Mouse (Mus musculus) c-Kit-positive CD71-positive TER-119-positive erythroid progenitor cells, embryonic 14.5 days (primary cell): Measurements from ENCODE around the gene Spns3.

Source experiments
- DNase-seq: peaks from one replicate; pipeline ENCODE4 v3.0.0-alpha.2; 2013; ENCODE audit warnings: low spot score

Spns3 gene

DNA sequence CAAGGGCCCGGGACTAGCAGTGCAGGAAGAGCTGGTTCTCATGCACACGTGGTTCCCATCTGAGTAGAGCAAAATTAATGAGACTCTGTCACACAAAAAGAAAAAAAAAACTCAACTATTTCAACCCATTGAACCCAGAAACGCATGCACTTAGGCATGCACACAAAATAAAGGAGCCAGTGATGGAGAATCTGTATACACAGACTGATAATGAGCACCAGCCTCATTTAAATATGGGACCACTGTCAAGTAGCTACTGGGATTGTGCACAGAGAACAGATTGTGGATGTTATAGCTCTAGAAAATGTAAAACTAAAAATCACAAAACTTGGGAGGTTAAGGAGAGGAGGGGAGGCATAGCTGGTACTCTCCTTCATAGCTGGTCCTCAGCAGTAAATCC, 35.3 kb downstream of the Spns3 start:
- no peak for DNase-seq

DNA sequence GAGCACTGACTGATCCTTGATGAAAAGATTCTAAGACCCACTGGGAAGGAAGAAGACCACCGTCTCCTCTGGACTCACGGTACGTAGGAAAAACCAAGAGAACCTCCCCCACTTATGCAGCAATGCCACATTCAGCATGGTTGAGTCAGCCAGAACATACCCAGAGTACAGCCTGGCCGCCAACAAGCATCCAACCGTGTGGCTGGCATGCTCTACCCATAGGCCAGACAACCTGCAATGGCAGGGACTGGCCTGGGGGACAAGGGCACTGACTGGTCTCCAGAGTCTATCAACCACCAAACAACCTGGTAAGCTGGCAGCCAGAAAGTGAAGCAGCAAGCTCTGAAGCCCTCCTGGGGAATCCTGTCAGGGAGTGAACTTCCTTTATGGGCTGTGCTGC, 41.7 kb downstream of the Spns3 start:
- no peak for DNase-seq

DNA sequence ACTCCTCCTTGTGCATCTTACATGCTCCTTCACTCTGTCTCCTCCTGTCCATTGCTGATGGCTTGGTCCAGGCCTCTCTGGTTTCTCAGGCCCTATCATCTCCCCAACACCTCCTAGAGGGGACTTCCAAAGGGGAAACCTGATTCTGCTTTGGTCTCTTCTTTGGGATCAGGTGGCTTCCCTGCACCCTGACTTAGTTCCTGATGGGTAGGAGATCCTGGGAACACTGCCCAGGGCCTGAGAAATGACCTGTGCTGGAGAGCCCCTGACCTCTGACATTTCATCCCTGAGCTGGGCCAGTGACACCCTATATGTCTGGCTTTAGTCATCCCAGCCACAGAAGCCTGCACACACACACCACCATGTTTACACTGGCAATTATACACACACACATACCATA, 42.7 kb downstream of the Spns3 start:
- no peak for DNase-seq

DNA sequence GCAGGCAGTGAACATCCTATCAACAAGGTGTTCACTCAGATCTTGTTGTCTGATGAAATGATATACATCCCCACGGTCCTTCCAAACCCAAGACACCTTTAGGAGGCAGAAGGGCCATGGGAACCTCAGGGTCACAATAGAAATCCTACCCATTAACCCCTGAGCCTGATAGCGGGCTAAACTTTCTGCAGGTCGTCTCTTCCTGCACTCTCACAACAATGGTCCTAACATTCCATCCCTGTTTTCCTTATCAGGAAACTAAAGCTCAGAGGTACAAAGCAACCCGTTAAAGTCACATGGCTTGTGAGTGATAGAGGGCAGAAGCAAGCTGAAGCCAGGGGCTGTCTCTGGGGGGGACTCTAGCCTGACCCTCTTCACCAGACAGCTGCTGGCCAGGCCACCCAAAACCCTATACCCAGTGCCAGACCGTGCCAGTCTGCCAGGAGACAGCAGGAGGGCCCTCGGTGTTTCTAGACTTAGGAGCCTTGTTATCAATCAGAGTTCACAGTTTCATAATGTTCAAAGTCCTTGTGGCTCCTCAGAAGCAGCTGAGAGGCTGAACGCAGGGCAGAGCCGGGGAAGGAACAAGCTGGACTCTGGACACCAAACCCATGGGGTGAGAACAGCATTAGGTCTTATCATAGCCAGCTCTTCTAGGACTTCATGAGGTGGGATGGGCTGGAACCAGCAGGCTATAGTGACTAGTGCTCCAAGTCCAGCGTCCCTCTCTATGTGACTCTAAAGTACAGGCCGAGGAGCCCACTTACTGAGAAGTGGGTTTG, 46.1 kb downstream of the Spns3 start:
- no peak for DNase-seq

DNA sequence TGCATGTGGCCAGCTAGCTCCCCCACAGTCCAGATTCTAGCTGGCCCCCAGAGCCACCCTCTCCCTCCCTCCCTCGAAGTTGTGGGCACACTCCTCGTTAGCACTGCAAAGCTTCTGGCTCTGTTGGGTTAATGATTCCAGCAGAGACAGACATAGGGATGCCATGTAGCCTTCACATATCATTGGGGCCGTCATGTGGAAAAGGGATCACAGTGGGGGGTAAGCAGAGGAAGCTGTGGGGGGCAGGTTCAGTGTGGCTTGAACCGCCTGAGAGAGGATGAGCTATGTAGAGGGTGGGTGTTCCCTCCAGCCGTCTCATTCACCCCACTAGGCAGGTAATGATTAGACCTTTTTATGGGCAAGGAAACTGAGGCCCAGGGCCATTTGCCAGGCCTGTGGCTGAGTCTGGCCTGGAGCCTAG, 46.8 kb downstream of the Spns3 start:
- DNase-seq: no peak

DNA sequence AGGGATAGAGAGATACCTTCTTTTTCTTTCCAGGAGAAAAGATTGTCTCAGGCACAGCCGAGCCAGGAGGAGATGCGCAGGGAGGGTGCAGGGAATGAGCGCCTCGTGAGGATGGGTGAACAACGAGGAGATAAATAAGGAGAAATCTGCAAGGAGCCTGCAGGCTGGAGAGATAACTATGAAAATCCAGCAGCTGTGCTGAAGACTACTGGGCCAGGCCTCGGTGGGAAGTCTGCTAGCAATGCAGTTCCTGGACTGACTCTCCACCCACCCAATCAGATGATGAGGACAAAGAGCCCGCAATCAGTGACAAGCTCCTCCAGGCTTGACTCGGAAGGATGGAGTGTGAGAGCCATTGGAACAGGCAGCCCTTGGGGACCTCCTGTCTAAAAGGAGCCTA, 48.1 kb downstream of the Spns3 start:
- DNase-seq: no peak

DNA sequence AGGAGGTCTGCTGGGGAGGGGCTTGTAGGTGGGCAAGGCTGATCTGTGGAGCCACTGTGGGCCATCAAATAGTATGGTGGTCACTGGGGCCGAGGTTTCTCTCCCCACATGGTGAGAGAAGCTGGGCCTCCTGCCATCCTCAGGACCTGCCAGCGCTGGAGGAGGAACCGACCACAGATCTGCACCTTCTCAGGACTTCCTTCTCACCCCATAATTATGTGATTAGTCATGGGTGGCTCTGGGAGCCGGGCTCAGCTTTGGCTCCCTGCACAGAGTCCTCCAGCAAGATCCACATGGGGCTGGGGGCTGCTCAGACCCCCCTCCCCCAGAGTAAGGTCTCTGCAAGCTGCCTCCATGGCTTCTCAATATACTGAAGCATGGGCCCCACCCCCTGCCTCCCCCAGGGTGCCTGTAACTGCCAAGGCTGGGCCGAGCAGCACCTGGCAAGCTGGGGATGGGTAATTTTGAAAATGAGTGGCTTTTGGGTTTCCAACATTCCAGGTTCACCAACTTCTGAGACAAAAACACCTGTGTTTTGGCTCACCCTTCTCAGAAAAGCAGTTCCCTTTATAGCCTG, 48.8 kb downstream of the Spns3 start:
- no peak for DNase-seq

DNA sequence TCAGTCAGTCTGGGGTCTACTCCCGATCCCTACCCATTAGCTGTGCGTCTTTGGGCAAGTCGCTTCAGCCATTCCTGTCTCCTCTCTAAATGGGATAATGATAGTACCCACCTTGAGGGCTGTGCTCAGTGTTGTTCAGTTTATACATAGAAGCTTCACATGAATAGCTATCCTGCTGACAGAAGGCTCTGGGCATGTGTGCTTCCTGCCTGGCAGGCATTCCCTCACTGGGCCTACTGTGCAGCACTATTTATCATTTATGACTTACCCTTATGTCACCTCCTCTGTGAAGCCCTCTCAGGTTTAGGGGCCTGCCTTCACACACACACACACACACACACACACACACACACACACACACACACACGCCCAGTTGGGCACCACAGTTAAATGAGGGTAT, 50.2 kb downstream of the Spns3 start:
- DNase-seq: no peak

DNA sequence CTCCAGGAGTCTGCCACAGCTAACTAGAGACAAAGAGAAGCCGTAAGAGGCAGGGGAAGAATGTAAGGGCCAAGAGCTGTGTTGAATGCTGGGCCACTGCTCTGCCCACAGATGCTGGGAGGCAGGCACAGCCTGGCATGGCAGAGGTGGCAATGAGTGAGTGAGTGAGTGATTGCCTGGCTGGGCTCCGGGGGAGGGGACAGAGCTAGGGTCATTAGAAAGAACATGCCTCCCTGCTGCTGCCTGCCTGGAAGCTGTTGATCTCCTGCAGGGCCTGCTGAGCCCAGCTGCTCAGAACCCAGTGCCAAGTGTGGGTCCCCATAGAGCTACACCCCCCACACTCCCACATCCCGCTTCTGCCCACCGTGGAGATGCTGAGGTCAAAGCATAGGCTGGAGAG, 52.9 kb downstream of the Spns3 start:
- no peak for DNase-seq

DNA sequence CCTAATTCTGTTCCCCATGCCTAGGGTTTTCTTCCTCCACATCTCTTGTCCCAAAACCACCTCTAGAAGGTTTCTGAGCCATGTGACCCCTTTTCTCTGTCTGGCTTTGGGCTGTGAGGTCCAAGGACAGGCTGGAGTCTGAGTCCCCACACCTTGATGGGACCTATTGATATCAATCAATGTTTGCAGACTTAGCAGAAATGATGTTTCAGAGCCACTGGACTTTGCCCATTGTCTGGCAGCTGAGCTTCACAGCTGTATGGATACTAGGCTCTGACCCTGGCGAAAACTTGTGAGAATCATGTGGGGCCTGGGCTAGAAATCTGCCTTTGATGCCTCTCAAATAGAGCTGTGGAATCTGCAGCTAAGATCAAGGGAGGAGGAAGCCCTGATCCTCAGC, 53.5 kb downstream of the Spns3 start:
- no peak for DNase-seq

DNA sequence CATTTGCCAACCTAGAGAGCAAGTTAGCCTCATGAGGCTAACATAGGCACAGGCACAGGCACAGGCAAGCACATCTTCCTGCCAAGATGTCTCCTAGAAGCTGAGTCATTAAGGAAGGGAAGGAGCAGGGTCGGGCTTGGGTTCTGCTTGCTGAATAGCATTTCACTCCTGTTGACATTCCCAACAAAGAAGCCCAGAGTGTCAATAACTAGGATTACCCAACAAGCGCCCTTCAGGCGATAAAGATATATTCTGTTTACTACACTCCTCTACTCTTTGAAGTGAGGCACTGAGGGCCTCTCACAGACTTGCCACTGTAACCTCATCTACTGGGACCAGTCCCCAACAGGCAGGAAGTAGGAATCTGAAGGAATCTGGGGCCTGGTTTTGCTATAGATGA, 54.2 kb downstream of the Spns3 start:
- DNase-seq: no peak

DNA sequence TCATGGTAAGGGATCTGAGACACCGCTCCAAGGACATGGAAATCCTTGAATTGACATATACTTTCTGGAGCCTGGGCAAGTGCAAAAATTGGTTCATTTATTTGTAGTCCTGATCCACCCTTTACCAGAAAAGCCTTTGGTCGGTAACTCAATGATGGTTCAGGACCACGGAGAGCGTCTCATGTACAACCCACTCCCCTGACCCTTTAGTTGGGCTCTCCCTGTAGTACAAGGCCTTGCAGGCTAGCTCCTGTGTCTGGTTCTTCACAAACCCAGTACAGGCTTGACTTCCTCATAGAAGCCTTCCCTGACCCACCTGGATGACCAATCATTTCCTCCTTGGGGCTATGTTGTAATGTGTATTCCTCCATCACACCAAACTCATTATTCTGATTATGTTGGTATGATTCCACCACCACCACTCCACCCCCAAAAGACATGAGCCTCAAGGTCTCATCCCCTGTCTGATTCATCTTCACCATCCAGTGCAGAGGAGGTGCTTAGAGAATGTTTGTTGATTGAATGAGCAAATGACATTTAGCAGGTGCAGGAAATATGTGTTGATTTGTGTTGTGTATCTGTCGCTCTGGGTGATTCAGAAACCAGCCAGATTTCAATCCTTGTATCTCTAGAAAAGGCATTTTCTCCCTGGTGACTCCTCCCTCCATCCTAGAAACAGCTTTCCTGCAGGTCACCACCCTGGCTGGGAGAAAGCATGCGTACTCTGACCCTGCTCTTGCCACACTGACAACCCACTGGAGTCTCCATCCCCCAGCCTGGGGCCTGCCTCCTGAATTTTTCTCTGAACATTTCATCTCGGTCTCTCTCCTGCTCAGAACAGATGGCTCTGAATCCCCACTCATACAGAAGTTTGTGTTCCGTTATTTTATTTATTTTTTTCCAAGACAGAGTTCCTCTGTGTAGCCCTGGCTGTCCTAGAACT, 56.0 kb downstream of the Spns3 start:
- DNase-seq: no peak

DNA sequence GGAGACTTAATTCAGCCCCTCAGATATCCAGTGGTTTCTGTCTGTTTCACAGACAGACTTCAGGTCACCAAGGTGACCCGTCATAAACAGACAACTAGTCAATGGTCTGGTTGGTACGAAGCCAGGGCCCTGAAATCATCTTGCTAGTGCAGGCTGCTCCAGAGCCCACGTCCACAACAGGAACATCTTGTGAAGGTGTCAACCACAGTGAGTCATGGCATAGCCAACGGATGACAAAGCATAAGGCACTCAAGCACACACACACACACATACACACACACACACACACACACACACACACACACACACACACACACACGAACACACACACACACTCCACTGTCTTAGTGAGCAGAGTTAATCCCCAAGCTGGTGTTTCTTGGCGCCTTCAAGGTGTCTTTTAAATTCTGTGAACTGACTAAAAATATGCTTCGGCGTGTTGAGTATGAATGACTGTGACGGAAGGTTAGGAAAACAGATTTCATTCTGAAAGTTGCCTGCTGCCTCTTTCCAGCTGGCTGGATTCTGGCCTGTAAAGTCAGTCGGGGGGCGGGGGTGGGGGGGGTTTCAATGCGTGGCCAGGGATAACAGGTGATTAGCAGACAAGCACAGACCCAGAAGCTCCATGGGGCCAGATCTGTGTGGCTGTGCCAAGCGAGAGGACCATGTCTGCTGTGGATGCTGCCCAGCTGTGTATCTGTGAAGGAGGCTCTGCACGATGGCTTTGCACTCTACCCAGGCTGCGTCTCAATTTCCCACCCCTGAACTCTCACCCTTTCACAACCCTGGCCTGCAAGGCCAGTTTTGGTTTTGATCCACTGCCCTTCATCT, 59.0 kb downstream of the Spns3 start:
- DNase-seq: no peak

DNA sequence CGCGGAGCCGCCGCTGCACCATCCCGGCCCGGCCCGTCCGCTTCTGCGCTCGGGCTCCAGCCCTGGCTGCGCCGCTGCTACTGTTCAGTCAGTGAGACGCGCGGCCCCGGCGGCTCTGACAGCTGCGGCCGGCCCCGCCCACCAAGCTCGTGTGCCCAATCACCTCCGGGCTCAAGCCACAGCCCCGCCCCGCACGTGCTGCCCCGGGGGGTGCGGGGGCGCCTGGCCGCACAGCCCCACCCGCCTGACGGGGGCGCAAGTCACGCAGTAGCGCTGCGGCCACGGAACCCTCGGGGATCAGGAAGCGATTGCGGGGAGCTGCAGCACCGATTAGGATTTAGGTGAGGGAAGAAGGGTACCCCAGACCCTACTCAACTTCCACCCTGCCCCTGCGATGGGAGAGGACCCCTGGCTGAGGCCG, 60.4 kb downstream of the Spns3 start, which contains the start of gene Spns2:
Gene Spns2, minus strand, starts transcription at position 24 of the 421 bp plus-strand sequence.
- peak; percentile 64 for DNase-seq

DNA sequence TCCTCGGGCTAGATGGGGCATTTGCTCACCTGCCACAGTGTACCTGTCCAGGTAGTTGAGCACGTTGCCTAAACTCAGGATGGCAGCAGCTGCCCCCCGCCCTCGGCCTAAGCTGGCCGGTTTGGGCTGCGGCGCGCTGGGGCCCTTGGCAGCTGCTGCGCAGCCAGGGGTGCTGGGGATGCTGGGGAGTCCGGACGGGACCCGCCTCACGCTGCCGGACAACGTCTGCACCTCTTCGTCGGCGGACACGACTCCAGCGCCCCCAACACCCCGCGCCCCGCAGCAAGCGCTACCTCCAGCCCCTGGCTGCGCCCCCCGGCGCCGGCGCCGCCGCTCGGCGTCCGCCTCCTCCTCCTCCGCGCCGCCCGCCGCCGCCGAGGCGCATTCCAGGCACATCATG, 60.9 kb downstream of the Spns3 start:
- no peak for DNase-seq

DNA sequence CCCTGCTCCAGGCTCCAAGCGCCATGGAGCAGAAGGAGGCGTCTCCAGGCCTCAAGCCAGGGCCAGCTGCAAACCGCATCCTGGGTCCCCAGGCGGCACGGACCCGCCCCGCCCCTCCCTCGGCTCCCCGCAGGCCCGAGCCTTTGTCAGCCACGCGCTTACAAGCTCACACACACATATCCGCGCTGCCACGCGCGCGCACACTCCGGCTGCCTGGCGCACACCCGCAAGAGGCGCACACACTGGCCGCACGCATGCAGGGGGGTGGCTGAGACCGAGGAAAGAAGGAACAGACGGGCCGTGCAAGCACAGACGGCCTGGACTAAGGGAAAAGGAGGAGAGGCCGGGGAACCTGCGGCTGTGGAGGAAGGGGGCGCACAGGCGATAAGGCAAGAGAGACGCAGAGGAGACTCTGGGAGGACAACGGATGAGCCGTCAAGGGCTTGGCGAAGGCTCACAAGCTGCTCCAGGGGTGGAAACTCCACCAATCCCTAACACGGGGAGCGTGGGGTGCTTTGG, 61.5 kb downstream of the Spns3 start:
- DNase-seq: no peak

DNA sequence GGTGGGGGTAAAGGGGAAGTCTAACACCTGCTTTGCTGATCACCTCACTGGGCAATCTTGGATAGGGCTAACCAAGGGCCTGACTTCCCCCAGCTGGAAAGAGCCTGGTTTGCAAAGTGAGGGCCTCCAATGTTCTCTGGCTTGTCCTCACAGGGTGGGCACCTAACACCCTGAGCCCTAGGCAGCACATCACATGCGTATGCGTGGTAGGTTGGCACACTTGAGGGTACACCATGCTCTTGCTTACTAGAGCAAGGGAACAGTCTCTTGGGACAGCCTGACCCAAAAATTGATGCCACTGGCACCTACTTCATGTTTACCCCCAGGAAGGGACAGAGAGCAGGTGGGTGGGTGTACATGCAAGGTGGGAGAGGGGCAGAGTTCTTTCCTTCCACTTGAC, 62.6 kb downstream of the Spns3 start:
- DNase-seq: no peak

DNA sequence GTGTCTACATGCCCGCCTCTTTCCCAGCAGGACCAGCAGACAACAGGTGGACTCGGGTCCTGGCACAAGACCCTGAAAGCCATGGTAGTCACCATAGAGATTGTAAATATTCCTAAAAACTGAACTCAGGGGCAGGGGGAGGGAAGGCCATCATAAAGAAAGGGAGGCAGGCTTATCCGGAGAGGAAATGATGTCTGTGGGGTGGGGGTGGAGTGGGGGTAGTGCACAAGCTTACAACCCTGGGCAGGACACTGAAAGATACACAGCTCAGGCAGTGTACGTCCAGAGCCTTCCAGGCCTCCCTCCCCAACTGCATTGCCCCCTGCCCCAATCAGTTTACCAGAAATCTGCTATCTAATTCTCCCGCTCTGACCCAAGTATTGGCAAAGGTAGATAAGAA, 63.1 kb downstream of the Spns3 start:
- DNase-seq: no peak

DNA sequence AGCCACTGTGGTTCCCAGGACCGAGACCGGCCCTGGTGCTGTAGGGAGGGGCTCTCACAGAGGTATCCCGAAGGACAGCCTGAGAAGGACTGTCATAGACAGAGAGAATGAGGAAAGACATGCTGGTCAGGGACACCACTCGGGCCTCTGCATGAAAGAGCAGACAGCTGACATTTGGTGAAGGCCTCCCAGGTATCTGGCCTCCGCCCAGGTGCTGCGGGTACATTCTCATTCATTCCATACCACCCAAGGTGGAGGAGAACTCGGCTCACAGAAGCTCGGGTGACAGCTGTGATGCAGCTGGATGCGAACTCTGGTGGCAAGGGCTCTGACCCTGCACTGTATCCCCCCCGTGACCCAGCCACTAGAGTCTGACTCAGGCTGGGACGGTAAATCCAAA, 64.3 kb downstream of the Spns3 start:
- no peak for DNase-seq

DNA sequence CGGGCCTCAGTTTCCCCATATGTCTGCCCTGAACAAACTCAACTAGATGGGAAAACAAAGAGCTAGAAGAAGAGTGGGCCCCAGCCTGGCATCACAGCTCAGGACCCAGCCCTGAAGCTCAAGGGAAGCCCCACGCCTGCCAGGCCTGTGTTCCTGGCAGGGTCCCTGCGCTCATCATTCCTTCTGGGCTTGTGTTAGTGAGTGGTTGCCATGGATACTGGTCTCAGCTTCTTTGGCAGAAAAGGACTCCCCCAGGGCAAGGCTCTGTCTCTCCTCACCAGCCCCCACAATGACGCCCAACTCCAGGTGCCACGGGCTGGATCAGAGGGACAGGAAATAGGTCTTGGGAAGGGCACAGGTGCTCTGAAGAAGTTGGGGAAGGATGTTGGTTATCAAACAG, 65.1 kb downstream of the Spns3 start:
- DNase-seq: no peak

DNA sequence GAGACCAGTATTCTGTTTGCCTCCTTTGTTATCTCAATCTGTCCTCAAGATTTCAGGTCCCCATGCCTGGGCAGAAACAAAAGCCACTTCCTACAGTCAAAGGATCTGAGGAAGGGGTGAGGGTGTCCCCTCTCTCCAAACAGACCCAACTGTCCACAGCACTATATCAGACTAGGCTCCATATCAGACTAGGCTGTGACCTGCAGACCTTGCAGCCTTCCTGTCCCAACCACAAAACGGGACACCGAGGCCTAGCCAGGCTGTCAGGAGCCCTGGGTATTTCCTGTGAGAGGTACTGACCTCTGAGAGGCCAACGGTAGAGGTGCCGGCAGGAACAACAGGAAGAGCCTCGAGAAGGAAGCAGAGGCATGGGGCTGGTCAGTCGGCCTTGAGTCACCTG, 65.8 kb downstream of the Spns3 start:
- no peak for DNase-seq

DNA sequence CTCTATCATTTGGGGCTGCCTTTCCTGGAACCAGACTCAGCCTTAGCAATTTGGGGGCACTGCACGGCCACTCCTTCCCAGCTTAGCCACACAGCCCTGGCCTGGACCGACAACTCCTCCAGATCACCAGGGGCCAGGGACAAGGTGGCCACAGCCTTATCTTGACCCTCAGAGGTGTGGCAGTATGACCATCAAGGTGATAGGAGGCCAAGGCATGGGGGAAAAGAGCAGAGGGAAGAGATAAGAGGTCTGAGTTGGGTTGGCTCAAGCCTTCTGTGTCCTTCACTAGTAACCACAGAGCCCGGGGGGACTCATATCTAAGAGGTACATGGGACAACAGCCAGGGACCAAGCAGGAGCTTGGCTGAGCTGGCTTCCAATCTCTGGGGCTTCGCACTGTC, 68.4 kb downstream of the Spns3 start:
- DNase-seq: peak; percentile 34
